Mouse (Mus musculus) bone marrow, adult 2 months (tissue): ENCODE measurements around the gene Fto.

Experiments
- CTCF ChIP-seq: fragments of 200-500 bp; IDR thresholded peaks from 2 replicates; pipeline ENCODE4 v1.5.1; 2011; ENCODE audit warnings: low read length, control low read depth; ENCODE audit not compliant: control insufficient read depth, insufficient read depth
- POLR2A ChIP-seq: fragments of 200-500 bp; IDR thresholded peaks from 2 replicates; pipeline ENCODE4 v1.6.1; 2011; ENCODE audit warnings: low read depth, mild to moderate bottlenecking, control low read depth, low read length, borderline replicate concordance; ENCODE audit not compliant: control insufficient read depth

GRCm38 (mm10) chr8:91495260-91495601 lies 181.9 kb downstream of the Fto start:
- TF ChIP-seq CTCF (no peak), POLR2A (no peak)
